Mouse (Mus musculus): Measurements from ENCODE around the gene Pik3r2.

Pik3r2 gene

GRCm38 (mm10) chr8:70755661-70756475 lies 20.6 kb downstream of the Pik3r2 start:
- DNase-seq, result peak; percentile 22

GRCm38 (mm10) chr8:70754871-70755660 lies 21.4 kb downstream of the Pik3r2 start:
- DNase-seq, result peak; percentile 56

- peak; percentile 99 for DNase-seq
Measured at GRCm38 (mm10) chr8:70754043-70754870, 22.3 kb downstream of the Pik3r2 start, which contains the start of gene Rab3a. Gene Rab3a (plus strand): TSS chr8:70754679.

GRCm38 (mm10) chr8:70753151-70753550 lies 23.4 kb downstream of the Pik3r2 start:
- peak; percentile 87 for DNase-seq

- DNase-seq, result peak; percentile 89
Measured at GRCm38 (mm10) chr8:70752000-70752764, 24.3 kb downstream of the Pik3r2 start.

GRCm38 (mm10) chr8:70750128-70750680 lies 26.3 kb downstream of the Pik3r2 start:
- no peak for DNase-seq

GRCm38 (mm10) chr8:70749097-70749674 lies 27.3 kb downstream of the Pik3r2 start:
- no peak for DNase-seq

- DNase-seq, result no peak
Measured at GRCm38 (mm10) chr8:70748246-70749096, 28.0 kb downstream of the Pik3r2 start.

- no peak for DNase-seq
Measured at GRCm38 (mm10) chr8:70747211-70747890, 29.2 kb downstream of the Pik3r2 start.

- DNase-seq, result no peak
Measured at GRCm38 (mm10) chr8:70746676-70747075, 29.8 kb downstream of the Pik3r2 start.

GRCm38 (mm10) chr8:70745691-70746220 lies 30.8 kb downstream of the Pik3r2 start:
- DNase-seq, result peak; percentile 12

GRCm38 (mm10) chr8:70744806-70745205 lies 31.7 kb downstream of the Pik3r2 start:
- DNase-seq, result no peak

GRCm38 (mm10) chr8:70743656-70744590 lies 32.6 kb downstream of the Pik3r2 start:
- DNase-seq, result peak; percentile 94

- DNase-seq, result no peak
Measured at GRCm38 (mm10) chr8:70742981-70743655, 33.4 kb downstream of the Pik3r2 start.

GRCm38 (mm10) chr8:70742176-70742575 lies 34.3 kb downstream of the Pik3r2 start:
- no peak for DNase-seq

GRCm38 (mm10) chr8:70741661-70742060 lies 34.9 kb downstream of the Pik3r2 start:
- no peak for DNase-seq

- DNase-seq, result no peak
Measured at GRCm38 (mm10) chr8:70738211-70738610, 38.3 kb downstream of the Pik3r2 start.

GRCm38 (mm10) chr8:70737705-70738104 lies 38.8 kb downstream of the Pik3r2 start:
- DNase-seq, result no peak
